Mouse (Mus musculus): ENCODE measurements around the gene Trcg1.

The Trcg1 gene

GRCm38 (mm10) chr9:57265125-57265524 is 28.8 kb downstream of the Trcg1 start:
- no peak for DNase-seq

- no peak for DNase-seq
These were observed 31.1 kb downstream of the Trcg1 start for GRCm38 (mm10) chr9:57267421-57267820.

GRCm38 (mm10) chr9:57268078-57268477 is 31.7 kb downstream of the Trcg1 start:
- DNase-seq: peak; percentile 61

GRCm38 (mm10) chr9:57268575-57268974 is 32.2 kb downstream of the Trcg1 start:
- no peak for DNase-seq

- no peak for DNase-seq
These were observed 33.0 kb downstream of the Trcg1 start for GRCm38 (mm10) chr9:57269384-57269783.

- DNase-seq: peak; percentile 52
These were observed 34.0 kb downstream of the Trcg1 start for GRCm38 (mm10) chr9:57270399-57270798.

GRCm38 (mm10) chr9:57271081-57271480 is 34.7 kb downstream of the Trcg1 start:
- DNase-seq: no peak

GRCm38 (mm10) chr9:57271837-57272562 is 35.6 kb downstream of the Trcg1 start:
- DNase-seq: no peak

- DNase-seq: no peak
These were observed 36.8 kb downstream of the Trcg1 start for GRCm38 (mm10) chr9:57272902-57273804.

- no peak for DNase-seq
These were observed 37.6 kb downstream of the Trcg1 start for GRCm38 (mm10) chr9:57273805-57274494.

GRCm38 (mm10) chr9:57276311-57276710 is 40.0 kb downstream of the Trcg1 start:
- DNase-seq: no peak

GRCm38 (mm10) chr9:57278268-57278667 is 41.9 kb downstream of the Trcg1 start:
- DNase-seq: peak; percentile 67

GRCm38 (mm10) chr9:57279441-57279840 is 43.1 kb downstream of the Trcg1 start:
- DNase-seq: no peak

GRCm38 (mm10) chr9:57281549-57281948 is 45.2 kb downstream of the Trcg1 start:
- DNase-seq: no peak

GRCm38 (mm10) chr9:57282686-57283085 is 46.3 kb downstream of the Trcg1 start:
- no peak for DNase-seq

GRCm38 (mm10) chr9:57283311-57283710 is 47.0 kb downstream of the Trcg1 start:
- DNase-seq: no peak

GRCm38 (mm10) chr9:57287183-57287582 is 50.8 kb downstream of the Trcg1 start:
- DNase-seq: no peak

- no peak for DNase-seq
These were observed 58.5 kb downstream of the Trcg1 start for GRCm38 (mm10) chr9:57294905-57295304.

- DNase-seq: no peak
These were observed 59.3 kb downstream of the Trcg1 start for GRCm38 (mm10) chr9:57295666-57296065.

- DNase-seq: no peak
These were observed 59.9 kb downstream of the Trcg1 start for GRCm38 (mm10) chr9:57296277-57296676.

- no peak for DNase-seq
These were observed 61.6 kb downstream of the Trcg1 start for GRCm38 (mm10) chr9:57297938-57298337.

Data from layer of hippocampus, adult 9-11 months (tissue).